ENCODE assay signal across 23 mouse cellular contexts in genomic region chr1:162815381-162816127, GRCm38 (mm10). TPM values are rescaled to one million over a fixed set of nuclear protein-coding genes. Genes with fewer than 3 reads are reported as not detected.
DNase-seq lines count a peak whose midpoint lies in the region; ATAC-seq and TF ChIP-seq lines count a peak whose summit lies in the region.
"Had no signal": no experiment of that assay in that cellular context is flagged by ENCODE, and none has a peak within 500 bp of the region (broad histone marks: within the 10 kb centered on the region; RNA-seq: fewer than 3 reads in every experiment).

No protein-coding gene starts in this region.

- H3K27ac ChIP-seq in heart, adult 2 months = no peak overlapping the region
- peak overlapping the region; percentile 87 for H3K27ac ChIP-seq in kidney, embryonic 16.5 days (ENCODE audit: low read length)
- peak overlapping the region; percentile 91 for H3K27ac ChIP-seq in small intestine, adult 2 months (ENCODE audit: insufficient read depth, low read depth, low read length)
- H3K27ac ChIP-seq: embryonic facial prominence, embryonic 13.5 days; forebrain, embryonic 15.5 days; hindbrain, embryonic 12.5 days; stomach, postnatal 0 days had no signal

- no peak overlapping the region for H3K4me3 ChIP-seq in heart, adult 2 months
- H3K4me3 ChIP-seq in kidney, embryonic 16.5 days (ENCODE audit: low read length) = no peak overlapping the region
- H3K4me3 ChIP-seq in small intestine, adult 2 months (ENCODE audit: low read depth, low read length) = no peak overlapping the region
- H3K4me3 ChIP-seq: embryonic facial prominence, embryonic 13.5 days; forebrain, embryonic 15.5 days; hindbrain, embryonic 12.5 days had no signal

- ATAC-seq in kidney, embryonic 16.5 days (ENCODE audit: low FRiP score, low TSS enrichment) = peak; percentile 89
- ATAC-seq: forebrain, embryonic 15.5 days; inflammation-experienced regulatory T-cells, adult 6 months had no signal

- H3K4me1 ChIP-seq in heart, adult 2 months (ENCODE audit: control insufficient read depth, insufficient read depth, low read length) = no peaks in the 10 kb centered on the region
- no peaks in the 10 kb centered on the region for H3K4me1 ChIP-seq in kidney, embryonic 16.5 days (ENCODE audit: insufficient read depth, low read length)
- peaks cover 18% of the 10 kb centered on the region; the same call in 1 of the 2 replicates for H3K4me1 ChIP-seq in small intestine, adult 2 months (ENCODE audit: control insufficient read depth, insufficient read depth, insufficient read length, low read length)
- H3K4me1 ChIP-seq: embryonic facial prominence, embryonic 13.5 days; forebrain, embryonic 15.5 days; hindbrain, embryonic 12.5 days had no signal

- H3K79me2 ChIP-seq in heart, adult 2 months (replicated peaks; ENCODE audit: control insufficient read depth, insufficient read depth, low read length) = no peaks in the 10 kb centered on the region

- no peak for TF ChIP-seq EP300 in heart, adult 2 months (IDR thresholded peaks at IDR 0.05; ENCODE audit: insufficient read depth, low read depth, low read length)

- H3K4me2 ChIP-seq in kidney, embryonic 16.5 days (replicated peaks; ENCODE audit: low read depth, low read length) = peak overlapping the region; percentile 3; the same call in 1 of the 2 replicates
- H3K4me2 ChIP-seq: embryonic facial prominence, embryonic 13.5 days; forebrain, embryonic 15.5 days; heart, embryonic 11.5 days; hindbrain, embryonic 12.5 days had no signal

- no peaks in the 10 kb centered on the region for H3K9me3 ChIP-seq in kidney, embryonic 16.5 days (ENCODE audit: low read length)
- H3K9me3 ChIP-seq: embryonic facial prominence, embryonic 13.5 days; forebrain, embryonic 15.5 days; hindbrain, embryonic 12.5 days had no signal

- 84% methylated on average over 10 of the region's 10 CpGs for WGBS in heart, adult 2 months
- WGBS in kidney, embryonic 16.5 days = 43% methylated on average over 10 of the region's 10 CpGs
- WGBS in small intestine, adult 2 months = 36% methylated on average over 10 of the region's 10 CpGs

- no peaks in the 10 kb centered on the region for H3K36me3 ChIP-seq in heart, adult 2 months (ENCODE audit: control insufficient read depth, insufficient read depth, low read length)
- no peaks in the 10 kb centered on the region for H3K36me3 ChIP-seq in kidney, embryonic 16.5 days (ENCODE audit: insufficient read depth, low read length)
- peaks cover 2% of the 10 kb centered on the region; the same call in 1 of the 2 replicates for H3K36me3 ChIP-seq in small intestine, adult 2 months (ENCODE audit: control insufficient read depth, insufficient read depth, low read length)
- H3K36me3 ChIP-seq: embryonic facial prominence, embryonic 13.5 days; forebrain, embryonic 15.5 days; hindbrain, embryonic 12.5 days had no signal

- H3K27me3 ChIP-seq in heart, adult 2 months (ENCODE audit: control insufficient read depth, insufficient read depth, low read length) = no peaks in the 10 kb centered on the region
- no peaks in the 10 kb centered on the region for H3K27me3 ChIP-seq in kidney, embryonic 16.5 days (ENCODE audit: insufficient read depth, low read length)
- H3K27me3 ChIP-seq in small intestine, adult 2 months (ENCODE audit: control insufficient read depth, insufficient read depth, low read length) = no peaks in the 10 kb centered on the region
- H3K27me3 ChIP-seq: embryonic facial prominence, embryonic 13.5 days; forebrain, embryonic 15.5 days; hindbrain, embryonic 12.5 days had no signal

- intact Hi-C loops in heart, adult 2 months (cut with DNase I) = loop anchor here (5.0 kb wide), 2 partner anchors 72 to 242 kb away; no protein-coding TSS in a partner anchor

- peak; percentile 62 for DNase-seq in heart, adult 11 months
- no peak for DNase-seq in heart, adult 2 months
- peak; percentile 78 for DNase-seq in kidney, adult 11 months
- no peak for DNase-seq in spleen, adult 12 weeks (ENCODE audit: low spot score)
- DNase-seq in ovary, postnatal 10 days (ENCODE audit: low spot score) = no peak
- no peak for DNase-seq in cerebellum, adult 11-12 months
- DNase-seq: adrenal gland, adult 2 months; cerebellum, adult 9-11 months; heart, postnatal 10 days; layer of hippocampus, adult 9-11 months; liver; lung, adult 18-20 months; lung, postnatal 14 days had no signal

- no peak for TF ChIP-seq POLR2A in heart, adult 2 months (IDR thresholded peaks at IDR 0.05; ENCODE audit: insufficient read depth, low read depth, low read length)
- TF ChIP-seq POLR2A in small intestine, adult 2 months (IDR thresholded peaks at IDR 0.05; ENCODE audit: low read depth, low read length) = no peak

- no peak for TF ChIP-seq CTCF in heart, adult 2 months (IDR thresholded peaks at IDR 0.05)
- TF ChIP-seq CTCF in small intestine, adult 2 months (IDR thresholded peaks at IDR 0.05; ENCODE audit: extremely low read depth, insufficient read length, insufficient replicate concordance, low read depth, low read length) = no peak; the same call in 1 of the 2 replicates

- H3K9ac ChIP-seq in heart, adult 2 months (ENCODE audit: low read depth, low read length) = no peak overlapping the region
- H3K9ac ChIP-seq in kidney, embryonic 16.5 days (replicated peaks; ENCODE audit: low read length) = no peak overlapping the region; the same call in 1 of the 2 replicates
- H3K9ac ChIP-seq: embryonic facial prominence, embryonic 13.5 days; forebrain, embryonic 15.5 days; hindbrain, embryonic 12.5 days had no signal

RNA-seq across cellular contexts. Expression of gene Fmo4, which starts 1.8 kb away (rescaled TPM):
- total RNA-seq in heart, adult 2 months (2021) = under 1 TPM in 1 of 2 experiments, not detected in 1; 0.08 TPM
- 0.20 and 0.23 TPM in 2 replicates for polyA plus RNA-seq in heart, adult 2 months (2012; rRNA removed)
- 1.7 and 2.1 TPM in 2 replicates for polyA plus RNA-seq in kidney, embryonic 16.5 days (2015; fragmentation: Nextera tagmentation; extraction: Ambion mirVana)
- polyA plus RNA-seq in small intestine, adult 2 months (2012; rRNA removed) = 5.5 and 14.1 TPM in 2 replicates
- total RNA-seq: megakaryocyte-erythroid progenitor cell, adult 5-6 weeks; neutrophil, adult 5-6 weeks had no signal
- polyA plus RNA-seq: heart, embryonic 11.5 days; inflammation-experienced regulatory T-cells, adult 6 months had no signal

RNA-seq across cellular contexts. Expression of gene Fmo1, which starts 50.9 kb away (rescaled TPM):
- 10 to 100 TPM; 33.4 to 33.6 TPM for total RNA-seq in heart, adult 2 months (2021)
- 41.4 and 43.1 TPM in 2 replicates for polyA plus RNA-seq in heart, adult 2 months (2012; rRNA removed)
- polyA plus RNA-seq in kidney, embryonic 16.5 days (2015; fragmentation: Nextera tagmentation; extraction: Ambion mirVana) = 62.7 and 65.9 TPM in 2 replicates
- 1.7 and 3.0 TPM in 2 replicates for polyA plus RNA-seq in small intestine, adult 2 months (2012; rRNA removed)
- total RNA-seq: megakaryocyte-erythroid progenitor cell, adult 5-6 weeks; neutrophil, adult 5-6 weeks had no signal

Comparison
In these comparisons a context has a peak if more than half of its experiments do, and no peak if none do; other contexts are left out.
1. DNase-seq: peak in heart, adult 11 months (single experiment) and kidney, adult 11 months (single experiment); none in heart, adult 2 months (0 of 2), spleen, adult 12 weeks (single experiment), ovary, postnatal 10 days (single experiment) and cerebellum, adult 11-12 months (single experiment).
2. RNA of gene Fmo1, which starts 50.9 kb away (polyA plus RNA-seq): 62.7 to 65.9 TPM in kidney, embryonic 16.5 days and 41.4 to 43.1 TPM in heart, adult 2 months; 1.7 to 3.0 TPM in small intestine, adult 2 months; every median in the first group is over 10 times any median in the second.